Mouse (Mus musculus): Measurements from ENCODE around the gene Fam131a.

Gene Fam131a

GRCm38 (mm10) chr16:20739845-20740244, 46.8 kb downstream of the Fam131a start:
- DNase-seq (ENCODE audit: low spot score in 2 of 2): no peak

DNA sequence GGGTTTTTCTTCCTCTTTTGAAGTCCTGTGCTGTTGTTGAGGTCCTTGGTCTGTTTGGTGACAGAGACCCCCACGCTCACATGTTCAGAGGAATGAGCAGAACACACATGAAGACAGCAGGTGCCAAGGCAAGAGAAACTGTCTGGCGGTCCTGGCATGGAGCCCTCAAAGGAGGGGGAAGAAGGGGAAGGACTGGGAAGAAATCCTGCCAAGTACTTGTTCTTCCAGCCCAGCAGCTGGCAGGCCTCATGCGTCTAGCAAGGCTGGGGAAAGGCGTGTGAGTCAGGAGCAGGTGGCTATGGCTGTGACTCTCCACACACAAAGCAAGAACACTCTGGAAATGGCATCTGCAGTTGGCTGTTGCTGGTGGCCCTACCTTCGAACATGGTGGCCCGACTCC, 53.6 kb downstream of the Fam131a start:
- no peak for DNase-seq (ENCODE audit: low spot score in 2 of 2)

- DNase-seq (ENCODE audit: low spot score in 2 of 2): no peak
Measured at GRCm38 (mm10) chr16:20750518-20750917, 57.5 kb downstream of the Fam131a start.

Data from spleen, postnatal 4 days (tissue).